Mouse (Mus musculus) MEL (cell line): ENCODE data around the gene P2ry2. TPM values are rescaled to one million over a fixed set of nuclear protein-coding genes. Genes with fewer than 3 reads are reported as not detected.
A peak's percentile ranks its signal among the peaks of the same experiment; 100 is the strongest.

Experiments
- DNase-seq: peaks from one replicate; pipeline ENCODE4 v3.0.0; 2011; ENCODE audit warnings: low read depth, low spot score
- H3K27ac ChIP-seq: 2 replicates; pipeline ENCODE4 v1.5.1; 2012; ENCODE audit warnings: low read depth, mild to moderate bottlenecking, control low read depth, low read length, moderate library complexity; ENCODE audit not compliant: control insufficient read depth
- H3K27me3 ChIP-seq, 2 experiments: fragments of 150-350 bp in 1 of 2; sonication (generic) in 1 of 2; 2 replicates each; pipeline ENCODE4 v1.6.1; 2012; ENCODE audit warnings: low read length in 2 of 2, mild to moderate bottlenecking in 2 of 2, improper control_type of control experiment in 1 of 2, moderate library complexity in 1 of 2; ENCODE audit not compliant: insufficient read depth in 2 of 2, control insufficient read depth in 1 of 2
- H3K36me3 ChIP-seq, 2 experiments: 2 replicates each; pipeline ENCODE4 v1.6.1; 2012 to 2014; ENCODE audit warnings: low read length in 2 of 2, improper control_type of control experiment in 1 of 2, inconsistent platforms in 1 of 2, mild to moderate bottlenecking in 1 of 2; ENCODE audit not compliant: insufficient read depth in 2 of 2, control insufficient read depth in 1 of 2
- H3K4me1 ChIP-seq, 2 experiments: fragments of 150-350 bp in 1 of 2; sonication (generic) in 1 of 2; 2 replicates each; pipeline ENCODE4 v1.6.1; 2012; ENCODE audit warnings: low read length in 2 of 2, improper control_type of control experiment in 1 of 2, mild to moderate bottlenecking in 1 of 2; ENCODE audit not compliant: insufficient read depth in 2 of 2, control insufficient read depth in 1 of 2
- H3K4me3 ChIP-seq, 2 experiments: fragments of 150-350 bp in 1 of 2; sonication (generic) in 1 of 2; 2 replicates each; pipeline ENCODE4 v1.5.1; 2012; ENCODE audit warnings: low read depth in 2 of 2, low read length in 2 of 2, mild to moderate bottlenecking in 2 of 2, moderate library complexity in 2 of 2, control low read depth in 1 of 2, improper control_type of control experiment in 1 of 2; ENCODE audit not compliant: control insufficient read depth in 1 of 2, insufficient read depth in 1 of 2
- H3K79me2 ChIP-seq: 2 replicates; pipeline ENCODE4 v1.6.1; 2012; ENCODE audit warnings: mild to moderate bottlenecking, low read length, moderate library complexity; ENCODE audit not compliant: control insufficient read depth, poor library complexity, insufficient read depth
- H3K9ac ChIP-seq: 2 replicates; pipeline ENCODE4 v1.6.1; 2012; ENCODE audit warnings: low read depth, mild to moderate bottlenecking, control low read depth, low read length, moderate library complexity; ENCODE audit not compliant: control insufficient read depth, poor library complexity, severe bottlenecking
- H3K9me3 ChIP-seq: fragments of 150-350 bp; sonication (generic); replicated peaks from 2 replicates; pipeline ENCODE4 v1.6.1; 2012; ENCODE audit warnings: mild to moderate bottlenecking, low read length, improper control_type of control experiment, moderate library complexity; ENCODE audit not compliant: insufficient read depth
- BHLHE40 ChIP-seq: IDR thresholded peaks from 2 replicates; pipeline ENCODE4 v1.6.1; 2012; ENCODE audit warnings: low read depth, mild to moderate bottlenecking, inconsistent platforms, low read length, improper control_type of control experiment, borderline replicate concordance
- CTCF ChIP-seq, 3 experiments: IDR thresholded peaks in 2 of 3; conservative IDR thresholded peaks in 1 of 3; 2 replicates each; pipeline ENCODE4 v1.5.1; 2011 to 2012; ENCODE audit warnings: low read length in 3 of 3, low read depth in 2 of 3, mild to moderate bottlenecking in 2 of 3, improper control_type of control experiment in 1 of 3, inconsistent platforms in 1 of 3, mixed read lengths in 1 of 3, moderate library complexity in 1 of 3; ENCODE audit not compliant: control insufficient read depth in 1 of 3, insufficient read depth in 1 of 3, poor library complexity in 1 of 3, severe bottlenecking in 1 of 3
- ELF1 ChIP-seq: IDR thresholded peaks from 2 replicates; pipeline ENCODE4 v1.6.1; 2014; ENCODE audit warnings: low read depth, mild to moderate bottlenecking, inconsistent platforms, low read length, improper control_type of control experiment, moderate library complexity
- EP300 ChIP-seq, 2 experiments: IDR thresholded peaks; 2 replicates each; pipeline ENCODE4 v1.6.1; 2011; ENCODE audit warnings: improper control_type of control experiment in 2 of 2, low read length in 2 of 2, low read depth in 1 of 2, mild to moderate bottlenecking in 1 of 2
- MAZ ChIP-seq: IDR thresholded peaks from 2 replicates; pipeline ENCODE4 v1.6.1; 2012; ENCODE audit warnings: low read depth, mild to moderate bottlenecking, inconsistent platforms, low read length, improper control_type of control experiment
- MEF2A ChIP-seq: IDR thresholded peaks from 2 replicates; pipeline ENCODE4 v1.6.1; 2014; ENCODE audit warnings: low read depth, mild to moderate bottlenecking, inconsistent platforms, low read length, improper control_type of control experiment; ENCODE audit not compliant: poor library complexity, insufficient replicate concordance, severe bottlenecking; ENCODE audit errors: extremely low read depth
- MYB ChIP-seq: IDR thresholded peaks from 2 replicates; pipeline ENCODE4 v1.6.1; 2011; ENCODE audit warnings: mild to moderate bottlenecking, low read depth, low read length, improper control_type of control experiment
- NELFE ChIP-seq: IDR thresholded peaks from 2 replicates; pipeline ENCODE4 v1.6.1; 2011; ENCODE audit warnings: low read depth, low read length, improper control_type of control experiment
- NRF1 ChIP-seq: IDR thresholded peaks from 2 replicates; pipeline ENCODE4 v1.6.1; 2014; ENCODE audit warnings: low read depth, mild to moderate bottlenecking, inconsistent platforms, low read length, improper control_type of control experiment, moderate library complexity; ENCODE audit not compliant: poor library complexity, insufficient read depth, severe bottlenecking
- POLR2A ChIP-seq, 2 experiments: IDR thresholded peaks; 2 replicates each; pipeline ENCODE4 v1.6.1; 2011 to 2012; ENCODE audit warnings: low read length in 2 of 2, mild to moderate bottlenecking in 2 of 2, control low read depth in 1 of 2, improper control_type of control experiment in 1 of 2, low read depth in 1 of 2, moderate library complexity in 1 of 2; ENCODE audit not compliant: control insufficient read depth in 1 of 2, insufficient read depth in 1 of 2, poor library complexity in 1 of 2
- POLR2AphosphoS2 ChIP-seq: IDR thresholded peaks from 2 replicates; pipeline ENCODE4 v1.6.1; 2011; ENCODE audit warnings: low read length, improper control_type of control experiment
- RAD21 ChIP-seq: IDR thresholded peaks from 2 replicates; pipeline ENCODE4 v1.6.1; 2011; ENCODE audit warnings: mild to moderate bottlenecking, low read depth, low read length, improper control_type of control experiment
- RCOR1 ChIP-seq: IDR thresholded peaks from 2 replicates; pipeline ENCODE4 v1.6.1; 2012; ENCODE audit warnings: low read depth, mild to moderate bottlenecking, inconsistent platforms, low read length, improper control_type of control experiment
- SIN3A ChIP-seq: IDR thresholded peaks from 2 replicates; pipeline ENCODE4 v1.6.1; 2012; ENCODE audit warnings: low read length, improper control_type of control experiment, inconsistent platforms
- SMC3 ChIP-seq: IDR thresholded peaks from 2 replicates; pipeline ENCODE4 v1.6.1; 2011; ENCODE audit warnings: low read depth, low read length, improper control_type of control experiment
- TAL1 ChIP-seq: IDR thresholded peaks from 2 replicates; pipeline ENCODE4 v1.6.1; 2012; ENCODE audit warnings: mild to moderate bottlenecking, inconsistent platforms, low read length, moderate library complexity, mixed read lengths
- TBP ChIP-seq: IDR thresholded peaks from 2 replicates; pipeline ENCODE4 v1.8.0; 2011; ENCODE audit warnings: low read depth, low read length, improper control_type of control experiment
- UBTF ChIP-seq: IDR thresholded peaks from 2 replicates; pipeline ENCODE4 v1.6.1; 2012; ENCODE audit warnings: low read depth, mild to moderate bottlenecking, inconsistent platforms, low read length, improper control_type of control experiment, moderate library complexity, borderline replicate concordance; ENCODE audit not compliant: insufficient read depth
- USF1 ChIP-seq: IDR thresholded peaks from 2 replicates; pipeline ENCODE4 v1.6.1; 2014; ENCODE audit warnings: low read depth, mild to moderate bottlenecking, inconsistent platforms, low read length, improper control_type of control experiment, moderate library complexity
- ZC3H11A ChIP-seq: IDR thresholded peaks from 2 replicates; pipeline ENCODE4 v1.6.1; 2012; ENCODE audit warnings: low read depth, mild to moderate bottlenecking, inconsistent platforms, low read length, improper control_type of control experiment
- ZKSCAN1 ChIP-seq: IDR thresholded peaks from 2 replicates; pipeline ENCODE4 v1.6.1; 2012; ENCODE audit warnings: low read depth, mild to moderate bottlenecking, inconsistent platforms, low read length, improper control_type of control experiment, moderate library complexity
- ZNF384 ChIP-seq: IDR thresholded peaks from 2 replicates; pipeline ENCODE4 v1.6.1; 2012; ENCODE audit warnings: low read depth, mild to moderate bottlenecking, inconsistent platforms, low read length, improper control_type of control experiment
- polyA plus RNA-seq, 2 experiments: library from polyadenylated mRNA; stranded (reverse) in 1 of 2; unstranded in 1 of 2; fragments of >175 nt in 1 of 2; fragments of >200 nt in 1 of 2; gene quantifications; 2 replicates each; pipeline versions ENCODE4 v1.2.1 to v1.2.4; 2012; ENCODE audit warnings: low replicate concordance in 2 of 2, low read depth in 1 of 2; ENCODE audit not compliant: insufficient read length in 2 of 2, insufficient read depth in 1 of 2, missing spikeins in 1 of 2
- total RNA-seq: library from RNA; depleted of rRNA; stranded (reverse); fragments of 300-350 nt; gene quantifications from 2 replicates; pipeline ENCODE4 v1.2.3, GENCODE M21; 2012

The P2ry2 gene
- total and polyA plus RNA-seq, 3 experiments, result 0.23 to 0.86 TPM; not detected in 1

DNA sequence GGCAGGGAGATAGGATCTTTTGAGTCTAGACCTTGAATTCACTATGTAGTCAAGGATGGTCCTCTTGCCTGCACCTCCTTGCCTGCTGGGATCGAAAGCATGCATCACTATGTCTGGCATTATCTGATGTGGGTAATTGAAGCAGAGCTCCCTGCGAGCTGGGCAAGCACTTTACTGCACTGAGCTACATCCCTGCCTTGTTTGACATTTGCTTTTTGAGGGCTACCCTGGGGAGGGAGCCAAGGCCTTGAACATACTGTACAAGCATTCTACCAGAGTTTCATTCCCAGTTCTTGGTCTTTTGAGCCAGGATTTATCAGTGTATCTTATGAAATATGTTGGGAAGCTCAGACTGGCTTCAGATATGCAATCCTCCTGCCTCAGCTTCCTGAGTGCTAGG lies 40.5 kb upstream of the P2ry2 start:
- Histone ChIP-seq H3K79me2 (no peaks in the 10 kb centered on the region), H3K9me3 (no peaks in the 10 kb centered on the region), H3K9ac (no peak overlapping the region), H3K36me3 (peaks cover 0 to 3% of the 10 kb centered on the region in 2 experiments; a peak in 1 of 4 replicates), H3K4me3 (no peak overlapping the region), H3K27me3 (peaks cover 2 to 4% of the 10 kb centered on the region in 2 experiments; a peak in 2 of 4 replicates), H3K4me1 (peaks cover 0 to 6% of the 10 kb centered on the region in 2 experiments; a peak in 1 of 4 replicates), H3K27ac (no peak overlapping the region)
- DNase-seq, result no peak
- TF ChIP-seq RCOR1, result no peak

DNA sequence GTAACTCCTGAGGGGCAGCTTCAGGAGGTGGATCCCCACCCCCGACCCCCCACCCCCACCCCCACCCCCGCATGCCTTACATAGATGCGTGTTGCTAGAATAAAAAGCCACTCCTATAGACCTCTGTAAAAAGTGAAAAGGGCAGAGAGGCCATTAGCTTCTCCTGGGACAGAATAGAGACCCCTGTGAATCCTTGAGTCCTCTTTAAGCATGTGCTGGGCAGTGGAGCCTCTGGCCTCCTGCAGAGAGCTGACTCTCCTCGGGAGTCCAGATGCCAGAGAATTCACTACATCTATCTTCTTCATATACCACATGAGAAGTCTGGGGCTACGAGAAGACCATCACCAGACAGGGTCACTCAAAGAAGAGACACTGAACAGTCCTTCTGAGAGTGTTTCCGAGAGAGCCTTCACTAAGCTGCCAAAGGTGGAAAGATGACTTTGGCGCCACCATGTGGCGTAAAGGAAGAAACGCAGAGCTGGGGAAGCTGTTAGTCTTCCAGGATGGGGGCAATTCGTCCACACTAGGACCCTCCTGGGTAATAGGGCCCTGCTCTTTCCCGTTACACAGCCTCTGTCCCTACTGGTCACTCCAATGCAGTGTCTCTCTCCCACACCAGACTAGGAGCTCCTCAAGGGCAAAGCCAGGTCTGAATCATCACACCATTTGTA lies 39.0 kb upstream of the P2ry2 start:
- no peaks in the 10 kb centered on the region for H3K9me3 ChIP-seq
- no peaks in the 10 kb centered on the region; a peak in 1 of 4 replicates for H3K27me3 ChIP-seq
- no peaks in the 10 kb centered on the region for H3K79me2 ChIP-seq
- no peak overlapping the region for H3K27ac ChIP-seq
- H3K36me3 ChIP-seq, result peaks cover 0 to 3% of the 10 kb centered on the region in 2 experiments; a peak in 1 of 4 replicates
- TF ChIP-seq ZC3H11A, result peak; percentile 92
- TF ChIP-seq TBP, result 0 out of 2 replicates have a peak, but pooled peaks have one; percentile 18
- peak; percentile 98 for TF ChIP-seq SMC3
- TF ChIP-seq RAD21, result peak; percentile 89
- no peak for TF ChIP-seq MEF2A
- peak; percentile 45; the same call in 1 of the 2 replicates for TF ChIP-seq SIN3A
- peak; percentile 22; the same call in 1 of the 2 replicates for TF ChIP-seq ZKSCAN1
- TF ChIP-seq CTCF (IDR thresholded peaks at IDR 0.05 in 2 of 3, conservative IDR thresholded peaks at IDR 0.05 in 1 of 3; ENCODE audit: control insufficient read depth in 1 of 3, insufficient read depth in 1 of 3, low read depth in 2 of 3, low read length in 3 of 3, poor library complexity in 1 of 3, severe bottlenecking in 1 of 3), result peak; percentile 85 to 94 (median 88)
- no peak for TF ChIP-seq POLR2A (IDR thresholded peaks at IDR 0.05; ENCODE audit: control insufficient read depth in 1 of 2, insufficient read depth in 1 of 2, low read depth in 1 of 2, low read length in 2 of 2, poor library complexity in 1 of 2)
- H3K9ac ChIP-seq, result no peak overlapping the region
- H3K4me1 ChIP-seq, result peaks cover 0 to 6% of the 10 kb centered on the region in 2 experiments; a peak in 1 of 4 replicates
- H3K4me3 ChIP-seq, result 0 out of 4 replicates have a peak overlapping the region, but pooled peaks of 1 of the 2 experiments have one; percentile 18
- peak; percentile 82 for DNase-seq

DNA sequence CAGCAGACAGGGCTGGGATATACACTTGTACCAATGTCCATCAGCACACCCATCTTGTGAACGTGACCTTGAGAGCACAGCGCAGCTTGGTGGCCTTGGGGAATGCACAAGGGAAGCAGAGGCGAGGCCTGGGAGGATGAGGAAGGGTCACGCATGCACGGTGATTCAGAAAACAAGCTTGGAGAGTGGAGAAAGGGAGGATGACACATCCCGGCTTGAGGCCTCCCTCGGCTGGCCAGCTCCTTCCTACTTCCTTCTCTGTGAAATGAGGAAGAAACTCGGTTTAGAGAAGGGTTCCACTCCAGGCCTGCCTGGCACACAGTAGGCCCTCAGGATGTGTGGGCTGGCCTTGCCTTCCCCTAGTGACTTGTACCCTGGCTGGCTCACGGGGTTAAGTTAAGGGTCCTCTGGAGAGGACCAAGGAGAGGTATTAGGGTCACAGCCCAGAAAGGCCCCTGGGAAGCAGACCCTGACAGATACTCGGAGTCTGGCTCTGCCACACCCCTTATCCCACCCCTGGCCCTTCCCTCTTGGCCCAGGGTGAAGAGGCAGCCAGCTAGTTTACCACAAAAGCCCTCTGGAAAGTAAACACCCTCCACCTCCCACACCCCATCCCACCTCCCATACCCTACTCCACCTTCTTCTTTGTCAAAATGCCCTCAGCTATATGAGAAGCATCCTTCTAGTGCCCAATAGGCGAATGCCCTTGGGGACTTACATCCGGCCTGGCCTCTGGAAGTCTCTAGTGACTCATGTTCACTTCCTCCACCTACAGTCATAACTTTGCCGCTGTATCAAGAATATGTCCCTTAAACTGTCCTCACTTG lies 38.3 kb upstream of the P2ry2 start:
- Histone ChIP-seq H3K4me1 (peaks cover 0 to 6% of the 10 kb centered on the region in 2 experiments; a peak in 1 of 4 replicates), H3K27ac (no peak overlapping the region), H3K9me3 (no peaks in the 10 kb centered on the region), H3K9ac (no peak overlapping the region), H3K27me3 (no peaks in the 10 kb centered on the region; a peak in 1 of 4 replicates), H3K79me2 (no peaks in the 10 kb centered on the region), H3K4me3 (no peak overlapping the region), H3K36me3 (peaks cover 0 to 3% of the 10 kb centered on the region in 2 experiments; a peak in 1 of 4 replicates)
- DNase-seq, result peak; percentile 51
- TF ChIP-seq UBTF (no peak), EP300 (IDR thresholded peaks at IDR 0.05; ENCODE audit: low read depth in 1 of 2, low read length in 2 of 2) (0 out of 4 replicates have a peak, but pooled peaks of 1 of the 2 experiments have one; percentile 6), ZNF384 (no peak), ELF1 (0 out of 2 replicates have a peak, but pooled peaks have one; percentile 10), TAL1 (no peak), USF1 (no peak), TBP (no peak), BHLHE40 (no peak), ZKSCAN1 (peak; percentile 99), ZC3H11A (no peak), RAD21 (no peak), MAZ (no peak), POLR2AphosphoS2 (no peak), NRF1 (no peak), NELFE (no peak), MYB (no peak)
